ENCODE assay signal across 31 mouse cellular contexts in genomic region chr1:181061784-181062485, GRCm38 (mm10). TPM values are rescaled to one million over a fixed set of nuclear protein-coding genes. Genes with fewer than 3 reads are reported as not detected.
A peak's percentile ranks its signal among the peaks of the same experiment; 100 is the strongest.
DNase-seq lines count a peak whose midpoint lies in the region; ATAC-seq and TF ChIP-seq lines count a peak whose summit lies in the region.
"Had no signal": no experiment of that assay in that cellular context is flagged by ENCODE, and none has a peak within 500 bp of the region (broad histone marks: within the 10 kb centered on the region; RNA-seq: fewer than 3 reads in every experiment).

No protein-coding gene starts in this region.

- H3K4me1 ChIP-seq in liver, postnatal 0 days (ENCODE audit: insufficient read depth) = no peaks in the 10 kb centered on the region
- no peaks in the 10 kb centered on the region for H3K4me1 ChIP-seq in embryonic facial prominence, embryonic 11.5 days (ENCODE audit: control insufficient read depth, insufficient read depth, low read length)
- H3K4me1 ChIP-seq in kidney, embryonic 14.5 days (ENCODE audit: control insufficient read depth, insufficient read depth, low read length) = no peaks in the 10 kb centered on the region
- H3K4me1 ChIP-seq: limb, embryonic 15.5 days; liver, embryonic 15.5 days; midbrain, embryonic 13.5 days; neural tube, embryonic 12.5 days; stomach, embryonic 15.5 days had no signal

- H3K27ac ChIP-seq in liver, postnatal 0 days (ENCODE audit: low read depth) = no peak overlapping the region
- no peak overlapping the region for H3K27ac ChIP-seq in embryonic facial prominence, embryonic 11.5 days (replicated peaks; ENCODE audit: low read depth, low read length)
- no peak overlapping the region for H3K27ac ChIP-seq in kidney, embryonic 14.5 days (ENCODE audit: low read depth, low read length)
- H3K27ac ChIP-seq: forebrain, embryonic 10.5 days; heart, adult 2 months; heart, embryonic 13.5 days; kidney, postnatal 0 days; limb, embryonic 15.5 days; liver, embryonic 15.5 days; macrophage; midbrain, embryonic 13.5 days; neural tube, embryonic 12.5 days; stomach, embryonic 15.5 days had no signal

- TF ChIP-seq CTCF in liver, postnatal 0 days (IDR thresholded peaks at IDR 0.05; ENCODE audit: low read depth) = no peak

- H3ac ChIP-seq in myocyte (ENCODE audit: control insufficient read depth, insufficient read length) = no peak overlapping the region

- 0 out of 2 replicates have a peak, but pooled peaks have one; percentile 40 for ATAC-seq in liver, postnatal 0 days
- ATAC-seq in embryonic facial prominence, embryonic 11.5 days (replicated peaks; ENCODE audit: insufficient number of reproducible peaks, low FRiP score, low TSS enrichment, low read depth) = 0 out of 2 replicates have a peak, but pooled peaks have one; percentile 48
- no peak for ATAC-seq in kidney, embryonic 14.5 days (ENCODE audit: low FRiP score, low TSS enrichment)
- ATAC-seq: forebrain, embryonic 16.5 days; hindbrain, embryonic 16.5 days; intestine, embryonic 16.5 days; midbrain, embryonic 13.5 days had no signal

- WGBS in liver, postnatal 0 days (ENCODE audit: insufficient replicate concordance) = 57% methylated on average over 3 of the region's 3 CpGs
- whole genome bisulfite sequencing in embryonic facial prominence, embryonic 11.5 days = 50% methylated on average over 3 of the region's 3 CpGs
- WGBS in kidney, embryonic 14.5 days = 60% methylated on average over 3 of the region's 3 CpGs

- H3K9me3 ChIP-seq in liver, postnatal 0 days (ENCODE audit: low read length) = no peaks in the 10 kb centered on the region
- H3K9me3 ChIP-seq in embryonic facial prominence, embryonic 11.5 days (replicated peaks; ENCODE audit: control insufficient read depth, low read length) = no peaks in the 10 kb centered on the region
- no peaks in the 10 kb centered on the region for H3K9me3 ChIP-seq in kidney, embryonic 14.5 days (ENCODE audit: control insufficient read depth, low read length)
- H3K9me3 ChIP-seq: forebrain, embryonic 10.5 days; limb, embryonic 15.5 days; liver, embryonic 15.5 days; midbrain, embryonic 13.5 days; neural tube, embryonic 12.5 days; stomach, embryonic 15.5 days had no signal

- DNase-seq in embryo, embryonic 10.5 days (ENCODE audit: low spot score) = peak; percentile 19
- DNase-seq in embryo, embryonic 10 days (ENCODE audit: low spot score) = no peak
- DNase-seq in liver, postnatal 0 days = no peak
- DNase-seq in liver = no peak
- DNase-seq in embryonic facial prominence, embryonic 11.5 days (ENCODE audit: low spot score) = peak; percentile 50
- no peak for DNase-seq in thymus, adult 18-20 months
- DNase-seq: adrenal gland, postnatal 25 days; cerebellum, adult 8-10 months; gastrocnemius, postnatal 25 days; heart, adult 2 months; heart, postnatal 14 days; layer of hippocampus, adult 9-11 months; retina, postnatal 1 day; right cerebral cortex, postnatal 25 days had no signal

- no peaks in the 10 kb centered on the region for H3K36me3 ChIP-seq in liver, postnatal 0 days (replicated peaks; ENCODE audit: insufficient read depth, low read length)
- no peaks in the 10 kb centered on the region for H3K36me3 ChIP-seq in embryonic facial prominence, embryonic 11.5 days (replicated peaks; ENCODE audit: control insufficient read depth, insufficient read depth, low read depth, low read length)
- H3K36me3 ChIP-seq in myocyte (ENCODE audit: control insufficient read depth, insufficient read depth) = no peaks in the 10 kb centered on the region
- no peaks in the 10 kb centered on the region for H3K36me3 ChIP-seq in kidney, embryonic 14.5 days (ENCODE audit: control insufficient read depth, insufficient read depth, low read length)
- H3K36me3 ChIP-seq: forebrain, embryonic 10.5 days; heart, embryonic 13.5 days; limb, embryonic 15.5 days; liver, embryonic 15.5 days; midbrain, embryonic 13.5 days; neural tube, embryonic 12.5 days; stomach, embryonic 15.5 days had no signal

- TF ChIP-seq POLR2A in myocyte (IDR thresholded peaks at IDR 0.05; ENCODE audit: insufficient read length, low read depth) = no peak

- no peak for TF ChIP-seq EP300 in liver, postnatal 0 days (IDR thresholded peaks at IDR 0.05; ENCODE audit: low read depth)

- H3K27me3 ChIP-seq in liver, postnatal 0 days (ENCODE audit: insufficient read depth, low read length) = no peaks in the 10 kb centered on the region
- no peaks in the 10 kb centered on the region for H3K27me3 ChIP-seq in embryonic facial prominence, embryonic 11.5 days (ENCODE audit: control insufficient read depth, insufficient read depth, low read length)
- peaks cover 23% of the 10 kb centered on the region for H3K27me3 ChIP-seq in myocyte (ENCODE audit: control insufficient read depth, insufficient read depth, insufficient read length)
- H3K27me3 ChIP-seq in kidney, embryonic 14.5 days (ENCODE audit: control insufficient read depth, insufficient read depth, low read length) = no peaks in the 10 kb centered on the region
- H3K27me3 ChIP-seq: heart, embryonic 13.5 days; limb, embryonic 15.5 days; liver, embryonic 15.5 days; midbrain, embryonic 13.5 days; neural tube, embryonic 12.5 days; stomach, embryonic 15.5 days had no signal

- H3K4me2 ChIP-seq in liver, postnatal 0 days (ENCODE audit: low read depth, low read length) = no peak overlapping the region
- H3K4me2 ChIP-seq in embryonic facial prominence, embryonic 11.5 days (ENCODE audit: low read depth, low read length) = no peak overlapping the region
- no peak overlapping the region for H3K4me2 ChIP-seq in myocyte (ENCODE audit: low read depth)
- no peak overlapping the region for H3K4me2 ChIP-seq in kidney, embryonic 14.5 days (replicated peaks; ENCODE audit: low read depth, low read length)
- H3K4me2 ChIP-seq: heart, embryonic 13.5 days; limb, embryonic 15.5 days; liver, embryonic 15.5 days; midbrain, embryonic 13.5 days; neural tube, embryonic 12.5 days; stomach, embryonic 15.5 days had no signal

- H3K79me2 ChIP-seq in myocyte (ENCODE audit: control insufficient read depth, insufficient read depth) = no peaks in the 10 kb centered on the region

- H3K4me3 ChIP-seq in liver, postnatal 0 days (ENCODE audit: low read depth, low read length) = no peak overlapping the region
- H3K4me3 ChIP-seq in embryonic facial prominence, embryonic 11.5 days (ENCODE audit: low read depth, low read length) = no peak overlapping the region
- no peak overlapping the region for H3K4me3 ChIP-seq in myocyte
- no peak overlapping the region for H3K4me3 ChIP-seq in kidney, embryonic 14.5 days (ENCODE audit: low read length)
- H3K4me3 ChIP-seq: forebrain, embryonic 10.5 days; heart, adult 2 months; heart, embryonic 13.5 days; limb, embryonic 15.5 days; liver, embryonic 15.5 days; midbrain, embryonic 13.5 days; neural tube, embryonic 12.5 days; stomach, embryonic 15.5 days had no signal

- H3K9ac ChIP-seq in liver, postnatal 0 days (replicated peaks) = no peak overlapping the region
- no peak overlapping the region for H3K9ac ChIP-seq in embryonic facial prominence, embryonic 11.5 days (replicated peaks; ENCODE audit: low read length)
- H3K9ac ChIP-seq in kidney, embryonic 14.5 days (ENCODE audit: low read depth, low read length) = no peak overlapping the region
- H3K9ac ChIP-seq: heart, embryonic 13.5 days; limb, embryonic 15.5 days; liver, embryonic 15.5 days; midbrain, embryonic 13.5 days; neural tube, embryonic 12.5 days; stomach, embryonic 15.5 days had no signal

TF ChIP-seq in myocyte, 11 proteins besides CTCF, POLR2A, EP300 and RAD21:
- no peak for TF ChIP-seq E2F4 (IDR thresholded peaks at IDR 0.05; ENCODE audit: insufficient read depth)
- no peak for TF ChIP-seq MAX (IDR thresholded peaks at IDR 0.05; ENCODE audit: low read depth)
- TF ChIP-seq TCF3 (IDR thresholded peaks at IDR 0.05; ENCODE audit: insufficient read length, low read depth) = no peak
- no peak for TF ChIP-seq MYOD1 (IDR thresholded peaks at IDR 0.05; ENCODE audit: control insufficient read depth in 1 of 3, insufficient read length in 2 of 3, low read depth in 2 of 3)
- TF ChIP-seq CEBPB (IDR thresholded peaks at IDR 0.05; ENCODE audit: insufficient read depth, poor library complexity, severe bottlenecking) = peak; percentile 88

RNA-seq across cellular contexts. Expression of gene 9130409I23Rik, which starts 10.9 kb away (rescaled TPM):
- 0.45 and 0.53 TPM in 2 replicates for polyA plus RNA-seq in liver, postnatal 0 days (2015; fragmentation: Nextera tagmentation; extraction: Ambion mirVana)
- polyA plus RNA-seq in embryonic facial prominence, embryonic 11.5 days (2014; fragmentation: Nextera tagmentation; extraction: Ambion mirVana) = not detected in 2 replicates
- polyA plus RNA-seq in myocyte (2012; fragmentation: generic; extraction: Trizol) = not detected
- not detected in 2 replicates for polyA plus RNA-seq in kidney, embryonic 14.5 days (2014; fragmentation: Nextera tagmentation; extraction: Ambion mirVana)
- polyA plus RNA-seq: brain, embryonic 14.5 days; forebrain, embryonic 10.5 days; forebrain, embryonic 16.5 days; heart, adult 2 months; heart, embryonic 13.5 days; hindbrain, embryonic 16.5 days; intestine, embryonic 16.5 days; large intestine, adult 2 months; limb, embryonic 15.5 days; lung, embryonic 16.5 days; macrophage; neural tube, embryonic 12.5 days; stomach, embryonic 15.5 days had no signal

RNA-seq across cellular contexts. Expression of gene Ephx1, which starts 41.2 kb away (rescaled TPM):
- polyA plus RNA-seq in liver, postnatal 0 days (2015; fragmentation: Nextera tagmentation; extraction: Ambion mirVana) = 81.9 and 83.5 TPM in 2 replicates
- polyA plus RNA-seq in embryonic facial prominence, embryonic 11.5 days (2014; fragmentation: Nextera tagmentation; extraction: Ambion mirVana) = 1.4 and 2.1 TPM in 2 replicates
- 116 TPM for polyA plus RNA-seq in myocyte (2012; fragmentation: generic; extraction: Trizol)
- 2.8 and 3.8 TPM in 2 replicates for polyA plus RNA-seq in kidney, embryonic 14.5 days (2014; fragmentation: Nextera tagmentation; extraction: Ambion mirVana)

Comparison
In these comparisons a context has a peak if more than half of its experiments do, and no peak if none do; other contexts are left out.
1. DNase-seq: peak in embryo, embryonic 10.5 days (single experiment) and embryonic facial prominence, embryonic 11.5 days (single experiment); none in embryo, embryonic 10 days (single experiment), liver, postnatal 0 days (single experiment), liver (single experiment) and thymus, adult 18-20 months (0 of 2).
2. RNA of gene Ephx1, which starts 41.2 kb away (polyA plus RNA-seq): 116 TPM in myocyte (single experiment) and 81.9 to 83.5 TPM in liver, postnatal 0 days; 2.8 to 3.8 TPM in kidney, embryonic 14.5 days and 1.4 to 2.1 TPM in embryonic facial prominence, embryonic 11.5 days; every median in the first group is over 10 times any median in the second.